Mouse (Mus musculus) liver, adult 2 months (tissue): ENCODE data around the gene Steap1. TPM values are rescaled to one million over a fixed set of nuclear protein-coding genes. Genes with fewer than 3 reads are reported as not detected.

Experiments
- DNase-seq: peaks from one replicate; pipeline ENCODE4 v3.0.0-alpha.2; 2011; ENCODE audit warnings: low read depth, low spot score; ENCODE audit errors: extremely low read depth
- H3K27ac ChIP-seq: fragments of 200-500 bp; replicated peaks from 2 replicates; pipeline ENCODE4 v1.5.1; 2012; ENCODE audit warnings: low read depth, mild to moderate bottlenecking, control low read depth, inconsistent platforms, low read length; ENCODE audit not compliant: insufficient read depth
- H3K27me3 ChIP-seq: fragments of 200-500 bp; 2 replicates; pipeline ENCODE4 v1.6.1; 2012; ENCODE audit warnings: mild to moderate bottlenecking, moderate library complexity, low read length, inconsistent platforms; ENCODE audit not compliant: control insufficient read depth, insufficient read depth
- H3K36me3 ChIP-seq: fragments of 200-500 bp; 2 replicates; pipeline ENCODE4 v1.6.1; 2012; ENCODE audit warnings: low read length, inconsistent platforms; ENCODE audit not compliant: control insufficient read depth, insufficient read depth
- H3K4me1 ChIP-seq: fragments of 200-500 bp; 2 replicates; pipeline ENCODE4 v1.6.1; 2011; ENCODE audit warnings: low read length; ENCODE audit not compliant: control insufficient read depth, insufficient read depth
- H3K4me3 ChIP-seq: fragments of 200-500 bp; 2 replicates; pipeline ENCODE4 v1.5.1; 2011; ENCODE audit warnings: low read depth, mild to moderate bottlenecking, control low read depth, low read length, moderate library complexity; ENCODE audit not compliant: insufficient read depth
- H3K79me2 ChIP-seq: fragments of 200-500 bp; 2 replicates; pipeline ENCODE4 v1.6.1; 2012; ENCODE audit warnings: inconsistent platforms, mild to moderate bottlenecking, low read length, moderate library complexity; ENCODE audit not compliant: control insufficient read depth, insufficient read depth
- H3K9ac ChIP-seq: fragments of 200-500 bp; 2 replicates; pipeline ENCODE4 v1.6.1; 2012; ENCODE audit warnings: low read depth, mild to moderate bottlenecking, control low read depth, inconsistent platforms, low read length
- CTCF ChIP-seq: fragments of 200-500 bp; IDR thresholded peaks from 2 replicates; pipeline ENCODE4 v1.5.1; 2011; ENCODE audit warnings: low read depth, low read length, control low read depth
- POLR2A ChIP-seq: fragments of 200-500 bp; IDR thresholded peaks from 2 replicates; pipeline ENCODE4 v1.6.1; 2011; ENCODE audit warnings: low read length, control low read depth; ENCODE audit not compliant: insufficient read depth; ENCODE audit errors: extremely low read depth
- WGBS: fragments of 180-500 bp; shearing (Covaris S2); methylation state at CpG from one replicate; pipeline ENCODE4 v1.1.7; 2018; 5-methylcytosine and 5-hydroxymethylcytosine counted together
- polyA plus RNA-seq: library from polyadenylated mRNA; depleted of rRNA; stranded (reverse); fragments of >200 nt; gene quantifications from 2 replicates; pipeline ENCODE4 v1.2.3, GENCODE M21; 2012; rRNA removed
- total RNA-seq: library from RNA; depleted of rRNA; stranded (reverse); fragments of >200 nt; gene quantifications from 2 replicates; pipeline ENCODE4 v1.2.3, GENCODE M21; 2014; rRNA removed

Gene Steap1
- total and polyA plus RNA-seq, 2 experiments, result 0.07 to 0.09 TPM

GRCm38 (mm10) chr5:5692167-5692738 is 56.9 kb downstream of the Steap1 start:
- DNase-seq, result no peak
- Histone ChIP-seq H3K36me3 (no peaks in the 10 kb centered on the region), H3K79me2 (no peaks in the 10 kb centered on the region; the same call in 1 of the 2 replicates), H3K4me3 (no peak overlapping the region), H3K4me1 (no peaks in the 10 kb centered on the region), H3K27ac (no peak overlapping the region), H3K27me3 (no peaks in the 10 kb centered on the region), H3K9ac (no peak overlapping the region)
- TF ChIP-seq CTCF, result no peak
- no peak for TF ChIP-seq POLR2A
- 53% methylated on average over 4 of the region's 4 CpGs for whole genome bisulfite sequencing

- H3K79me2 ChIP-seq, result no peaks in the 10 kb centered on the region; the same call in 1 of the 2 replicates
- 71% methylated on average over 8 of the region's 8 CpGs for WGBS
- no peak overlapping the region for H3K27ac ChIP-seq
- no peaks in the 10 kb centered on the region for H3K4me1 ChIP-seq
- no peaks in the 10 kb centered on the region for H3K27me3 ChIP-seq
- no peak overlapping the region for H3K4me3 ChIP-seq
- no peak for DNase-seq
- no peak overlapping the region for H3K9ac ChIP-seq
- no peak for TF ChIP-seq CTCF
- no peak for TF ChIP-seq POLR2A
- no peaks in the 10 kb centered on the region for H3K36me3 ChIP-seq
Measured at GRCm38 (mm10) chr5:5688945-5689540, 60.1 kb downstream of the Steap1 start.

GRCm38 (mm10) chr5:5688228-5688627 is 60.9 kb downstream of the Steap1 start:
- Histone ChIP-seq H3K36me3 (no peaks in the 10 kb centered on the region), H3K4me1 (no peaks in the 10 kb centered on the region), H3K9ac (no peak overlapping the region), H3K4me3 (no peak overlapping the region), H3K27me3 (no peaks in the 10 kb centered on the region), H3K27ac (no peak overlapping the region), H3K79me2 (no peaks in the 10 kb centered on the region; the same call in 1 of the 2 replicates)
- WGBS, result 69% methylated on average over 6 of the region's 6 CpGs
- TF ChIP-seq CTCF (no peak), POLR2A (no peak)
- no peak for DNase-seq

GRCm38 (mm10) chr5:5686973-5687372 is 62.2 kb downstream of the Steap1 start:
- Histone ChIP-seq H3K36me3 (no peaks in the 10 kb centered on the region), H3K27me3 (no peaks in the 10 kb centered on the region), H3K4me3 (no peak overlapping the region), H3K9ac (no peak overlapping the region), H3K27ac (no peak overlapping the region), H3K4me1 (no peaks in the 10 kb centered on the region), H3K79me2 (no peaks in the 10 kb centered on the region; the same call in 1 of the 2 replicates)
- DNase-seq, result no peak
- WGBS, result 59% methylated on average over 1 of the region's 1 CpGs
- TF ChIP-seq POLR2A, result no peak
- TF ChIP-seq CTCF, result no peak

Other genes starting within 250 kb of the Steap1 start
- gene Cldn12, start 234.4 kb downstream of the Steap1 start, total RNA-seq, result 66.4 and 76.7 TPM in 2 replicates
- gene Cldn12, start 234.4 kb downstream of the Steap1 start, polyA plus RNA-seq, result 56.0 and 60.0 TPM in 2 replicates
- 17.5 and 20.1 TPM in 2 replicates for gene Gtpbp10, start 189.8 kb downstream of the Steap1 start, total RNA-seq
- gene Gtpbp10, start 189.8 kb downstream of the Steap1 start, polyA plus RNA-seq, result 2.2 and 2.6 TPM in 2 replicates
- gene Gm8773, start 175.5 kb downstream of the Steap1 start, total RNA-seq, result not detected in 2 replicates
- gene Gm8773, start 175.5 kb downstream of the Steap1 start, polyA plus RNA-seq, result not detected in 2 replicates
- gene Cfap69, start 85.1 kb downstream of the Steap1 start, total RNA-seq, result 1.0 TPM in 2 replicates
- 0.04 and 0.05 TPM in 2 replicates for gene Cfap69, start 85.1 kb downstream of the Steap1 start, polyA plus RNA-seq
- 6.2 and 9.0 TPM in 2 replicates for gene Steap2, start 54.7 kb downstream of the Steap1 start, total RNA-seq
- 3.9 and 4.1 TPM in 2 replicates for gene Steap2, start 54.7 kb downstream of the Steap1 start, polyA plus RNA-seq